Mouse (Mus musculus) kidney, postnatal 0 days (tissue): Measurements from ENCODE around the gene Klhdc3. TPM values are rescaled to one million over a fixed set of nuclear protein-coding genes. Genes with fewer than 3 reads are reported as not detected.

Experiments used
- ATAC-seq: fragments of 200-750 bp; cut with Nextera tagmentation; replicated peaks from 2 replicates; pipeline ENCODE4 v1.8.0; 2017; ENCODE audit warnings: low read depth, moderate number of reproducible peaks, moderate TSS enrichment, moderate library complexity; ENCODE audit not compliant: low FRiP score
- DNase-seq: peaks from one replicate; pipeline ENCODE4 v3.0.0-alpha.2; 2016; ENCODE audit warnings: low spot score
- H3K27ac ChIP-seq: fragments of 300-500 bp; sonication (generic); 2 replicates; pipeline ENCODE4 v1.5.1; 2014; ENCODE audit warnings: mild to moderate bottlenecking
- H3K27me3 ChIP-seq: fragments of 300-500 bp; sonication (generic); 2 replicates; pipeline ENCODE4 v1.6.1; 2014; ENCODE audit warnings: low read length, mixed read lengths; ENCODE audit not compliant: insufficient read depth
- H3K36me3 ChIP-seq: fragments of 300-500 bp; sonication (generic); 2 replicates; pipeline ENCODE4 v1.6.1; 2014; ENCODE audit warnings: low read length, mixed read lengths; ENCODE audit not compliant: insufficient read depth
- H3K4me1 ChIP-seq: fragments of 300-500 bp; sonication (generic); replicated peaks from 2 replicates; pipeline ENCODE4 v1.6.1; 2014; ENCODE audit warnings: antibody characterized with exemption, low read length, mixed read lengths; ENCODE audit not compliant: insufficient read depth
- H3K4me2 ChIP-seq: fragments of 300-500 bp; sonication (generic); 2 replicates; pipeline ENCODE4 v1.6.1; 2014; ENCODE audit warnings: mild to moderate bottlenecking, low read length, moderate library complexity, mixed read lengths
- H3K4me3 ChIP-seq: fragments of 300-500 bp; sonication (generic); replicated peaks from 2 replicates; pipeline ENCODE4 v1.5.1; 2014; ENCODE audit warnings: low read depth, low read length
- H3K9ac ChIP-seq: fragments of 300-500 bp; sonication (generic); 2 replicates; pipeline ENCODE4 v1.6.1; 2014; ENCODE audit warnings: low read depth, low read length
- H3K9me3 ChIP-seq: fragments of 300-500 bp; sonication (generic); replicated peaks from 2 replicates; pipeline ENCODE4 v1.6.1; 2016; ENCODE audit warnings: low read length, inconsistent platforms, mixed read lengths
- CTCF ChIP-seq: IDR thresholded peaks from 2 replicates; pipeline ENCODE4 v1.5.1; 2016; ENCODE audit warnings: antibody characterized with exemption, low read depth, mild to moderate bottlenecking, moderate library complexity
- WGBS: fragments of 180-500 bp; shearing (Covaris S2); extraction: QIAGEN DNeasy Blood & Tissue Kit; methylation state at CpG from one replicate; pipeline ENCODE4 v1.1.7; 2014; 5-methylcytosine and 5-hydroxymethylcytosine counted together
- polyA plus RNA-seq: library from polyadenylated mRNA; unstranded; fragments of >200 nt; fragmentation: Nextera tagmentation; extraction: Ambion mirVana; gene quantifications from 2 replicates; pipeline ENCODE4 v1.2.1, GENCODE M21; 2015

The Klhdc3 gene
- polyA plus RNA-seq, 1 experiment from 2014 or later = 104 TPM

- no peak for TF ChIP-seq CTCF
- no peaks in the 10 kb centered on the region for H3K9me3 ChIP-seq
- H3K9ac ChIP-seq = 0 out of 2 replicates have a peak overlapping the region, but pooled peaks have one; percentile 18
- peak overlapping the region; percentile 63 for H3K27ac ChIP-seq
- DNase-seq (no peak), ATAC-seq (no peak)
- no peak overlapping the region; the same call in 1 of the 2 replicates for H3K4me3 ChIP-seq
- 33% methylated on average over 12 of the region's 12 CpGs for WGBS
- H3K4me2 ChIP-seq = peak overlapping the region; percentile 45
- H3K27me3 ChIP-seq = no peaks in the 10 kb centered on the region
- no peaks in the 10 kb centered on the region for H3K36me3 ChIP-seq
- peaks cover 50% of the 10 kb centered on the region for H3K4me1 ChIP-seq
Measured at GRCm38 (mm10) chr17:46624598-46624997, 56.1 kb downstream of the Klhdc3 start.

Other genes with a start within 250 kb of the Klhdc3 start
- gene Slc22a7, start 242.5 kb downstream of the Klhdc3 start, polyA plus RNA-seq = 1.6 and 1.9 TPM in 2 replicates
- 0.10 and 0.11 TPM in 2 replicates for gene Ttbk1, start 193.2 kb downstream of the Klhdc3 start, polyA plus RNA-seq
- gene Dnph1, start 184.2 kb downstream of the Klhdc3 start, polyA plus RNA-seq = 31.8 and 32.7 TPM in 2 replicates
- gene Cul9, start 134.5 kb downstream of the Klhdc3 start, polyA plus RNA-seq = 6.0 and 6.5 TPM in 2 replicates
- gene Srf, start 124.7 kb downstream of the Klhdc3 start, polyA plus RNA-seq = 5.5 and 6.0 TPM in 2 replicates
- gene Ptk7, start 51.4 kb downstream of the Klhdc3 start, polyA plus RNA-seq = 94.0 and 103 TPM in 2 replicates
- gene Klc4, start 34.9 kb downstream of the Klhdc3 start, polyA plus RNA-seq = 47.6 and 50.4 TPM in 2 replicates
- gene Mrpl2, start 34.7 kb downstream of the Klhdc3 start, polyA plus RNA-seq = 144 and 157 TPM in 2 replicates
- gene Cul7, start 30.6 kb downstream of the Klhdc3 start, polyA plus RNA-seq = 29.0 and 33.3 TPM in 2 replicates
- gene Rrp36, start 6.6 kb downstream of the Klhdc3 start, polyA plus RNA-seq = 44.4 and 47.2 TPM in 2 replicates
- 131 and 135 TPM in 2 replicates for gene Mea1, start 2.1 kb downstream of the Klhdc3 start, polyA plus RNA-seq
- gene Ppp2r5d, start 24.2 kb upstream of the Klhdc3 start, polyA plus RNA-seq = 51.0 and 52.5 TPM in 2 replicates
- gene Pex6, start 30.5 kb upstream of the Klhdc3 start, polyA plus RNA-seq = 20.5 and 25.6 TPM in 2 replicates
- gene Gnmt, start 48.3 kb upstream of the Klhdc3 start, polyA plus RNA-seq = 9.0 and 10.6 TPM in 2 replicates
- 59.9 and 64.7 TPM in 2 replicates for gene Cnpy3, start 71.3 kb upstream of the Klhdc3 start, polyA plus RNA-seq
- 0.12 and 0.14 TPM in 2 replicates for gene Ptcra, start 82.8 kb upstream of the Klhdc3 start, polyA plus RNA-seq
- 143 and 151 TPM in 2 replicates for gene 2310039H08Rik, start 91.7 kb upstream of the Klhdc3 start, polyA plus RNA-seq
- gene Rpl7l1, start 101.8 kb upstream of the Klhdc3 start, polyA plus RNA-seq = 138 and 147 TPM in 2 replicates
- gene Bicral, start 177.6 kb upstream of the Klhdc3 start, polyA plus RNA-seq = 2.9 and 4.1 TPM in 2 replicates
- 58.2 and 71.4 TPM in 2 replicates for gene Tbcc, start 209.8 kb upstream of the Klhdc3 start, polyA plus RNA-seq
- gene Prph2, start 229.5 kb upstream of the Klhdc3 start, polyA plus RNA-seq = 0.11 and 0.16 TPM in 2 replicates